Mouse (Mus musculus): ENCODE measurements around the gene Homez.

Gene Homez

GRCm38 (mm10) chr14:54870861-54871260 lies at the start of gene Homez:
Homez (minus strand) TSS chr14:54870961.
- DNase-seq: no peak

GRCm38 (mm10) chr14:54920076-54920685 lies 49.4 kb upstream of the Homez start:
- peak; percentile 63 for DNase-seq

GRCm38 (mm10) chr14:54913343-54913742 lies 42.6 kb upstream of the Homez start:
- DNase-seq: no peak

- peak; percentile 87 for DNase-seq
These were observed 42.1 kb upstream of the Homez start, which contains the start of gene Slc22a17 for GRCm38 (mm10) chr14:54912886-54913285. Slc22a17 (minus strand) TSS chr14:54913132.

DNA sequence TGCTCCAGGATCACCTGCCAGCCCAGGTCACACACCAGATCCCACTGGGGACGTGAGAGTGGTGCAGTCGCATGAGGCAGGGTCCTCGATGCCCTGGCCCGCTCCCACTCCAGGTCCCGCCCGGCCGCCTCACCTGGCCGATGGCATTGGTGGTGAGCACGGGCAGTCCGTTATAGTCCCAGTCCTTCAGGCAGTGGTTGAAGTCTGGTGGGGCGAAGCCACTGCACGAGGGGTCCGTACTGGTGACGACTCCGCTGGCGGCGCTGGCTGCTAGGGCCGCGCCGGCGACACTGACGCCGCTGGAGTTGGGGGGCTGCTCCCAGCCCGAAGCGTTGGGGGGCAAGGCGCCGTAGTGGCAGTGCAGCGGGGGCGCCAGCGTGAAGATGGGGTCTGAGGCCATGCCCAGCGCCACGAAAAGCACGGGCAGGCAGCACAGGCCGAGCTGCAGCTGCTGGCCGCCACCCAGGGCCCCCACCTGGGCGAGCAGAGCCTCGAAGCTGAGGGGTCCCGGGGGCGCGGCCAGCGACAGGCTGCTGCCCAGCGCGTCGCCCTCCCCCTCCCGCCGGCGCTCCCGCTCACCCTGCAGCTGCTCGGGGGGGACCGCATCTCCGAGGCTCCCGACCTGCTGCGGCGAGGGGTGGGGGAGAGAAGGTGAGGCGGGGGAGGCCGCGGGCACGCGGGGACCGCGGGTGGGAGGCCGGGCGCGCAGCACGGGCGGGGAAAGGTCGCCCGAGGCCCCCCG lies 41.5 kb upstream of the Homez start:
- DNase-seq: peak; percentile 59

GRCm38 (mm10) chr14:54908682-54909081 lies 37.9 kb upstream of the Homez start:
- no peak for DNase-seq

DNA sequence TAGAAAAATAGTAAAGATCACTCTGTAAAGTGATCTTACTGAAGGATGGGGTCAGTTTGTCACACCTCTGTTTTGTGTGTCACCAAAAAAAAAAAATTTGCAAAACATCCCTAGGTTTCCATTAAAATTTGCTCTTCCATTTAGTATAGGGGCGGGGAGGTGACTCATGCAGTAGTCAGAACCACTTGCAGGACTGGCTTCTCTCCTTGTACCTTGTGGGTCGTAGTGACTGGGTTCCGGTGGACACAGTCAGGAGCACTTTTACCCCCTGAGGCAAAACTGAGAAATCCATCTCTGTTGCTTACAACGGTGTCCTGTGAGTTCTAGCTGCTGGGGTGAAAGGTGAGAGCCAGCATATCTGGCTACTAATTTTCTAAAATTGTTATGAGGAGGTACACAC lies 32.9 kb upstream of the Homez start:
- DNase-seq: no peak

DNA sequence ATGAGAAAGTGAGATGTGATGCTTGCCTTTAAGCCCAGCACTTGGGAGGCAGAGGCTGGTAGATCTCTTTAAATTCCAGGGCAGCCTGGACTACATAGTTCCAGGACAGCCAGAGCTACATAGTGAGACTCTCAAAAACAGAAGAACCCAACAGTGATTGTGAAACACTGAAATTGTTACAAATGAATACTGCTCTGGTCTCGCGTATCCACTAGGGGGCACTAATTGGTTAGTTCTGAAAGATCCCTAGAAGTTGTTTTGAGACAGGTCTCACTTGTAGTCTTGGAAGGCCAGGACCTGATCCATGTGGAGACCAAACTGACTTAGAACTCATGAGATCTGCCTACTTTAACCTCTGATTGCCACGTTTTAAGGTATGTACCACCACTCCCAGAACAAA lies 29.6 kb upstream of the Homez start:
- DNase-seq: peak; percentile 83

DNA sequence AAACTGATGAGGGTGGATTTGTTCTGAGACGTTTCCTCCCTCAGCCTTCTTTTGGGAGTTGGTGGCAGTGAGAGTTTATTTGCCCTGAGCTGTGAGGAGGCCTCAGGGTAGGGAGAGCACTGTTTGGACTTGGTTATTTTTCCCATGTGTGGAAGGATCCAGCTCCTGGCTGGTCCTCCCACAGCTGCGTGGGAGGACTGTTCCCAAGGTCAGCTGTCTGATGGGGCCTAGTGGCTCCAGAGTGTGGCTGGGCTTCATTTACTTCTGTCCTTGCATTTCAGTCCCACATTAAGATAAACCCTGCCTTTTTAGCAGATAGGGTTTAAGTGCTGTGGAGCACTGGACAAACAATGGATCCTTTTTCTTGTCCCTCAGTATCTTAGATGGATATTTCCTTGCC lies 26.7 kb upstream of the Homez start:
- DNase-seq: peak; percentile 28

GRCm38 (mm10) chr14:54894296-54895151 lies 23.8 kb upstream of the Homez start:
- DNase-seq: peak; percentile 79

DNA sequence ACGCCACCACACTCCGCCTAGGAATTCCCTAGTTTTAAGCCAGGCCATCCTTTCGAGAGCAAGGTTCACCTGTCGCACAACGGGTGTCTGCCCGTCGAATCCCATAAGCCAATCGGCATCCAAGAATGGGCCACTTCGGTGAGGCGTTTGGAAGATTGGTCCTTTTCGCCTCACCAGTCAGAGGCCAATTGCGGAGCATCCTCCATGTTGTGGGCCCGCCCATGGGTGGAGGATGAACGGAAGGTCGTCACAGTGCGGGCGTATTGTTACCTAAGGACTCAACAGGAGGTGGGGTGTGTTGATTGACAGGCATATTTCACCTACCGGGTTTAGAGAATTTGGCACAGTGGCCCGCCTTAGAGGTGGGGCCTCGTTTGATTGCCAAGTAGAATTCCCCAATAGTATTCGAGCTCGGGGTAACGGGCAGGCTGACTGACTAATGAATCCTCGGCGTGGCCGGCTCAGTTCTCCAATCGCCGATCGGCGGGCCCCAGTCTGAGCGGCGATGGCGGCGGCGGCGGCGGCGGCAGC lies 23.0 kb upstream of the Homez start:
- DNase-seq: peak; percentile 96

- no peak for DNase-seq
These were observed 21.4 kb upstream of the Homez start, which contains the start of gene Pabpn1 for GRCm38 (mm10) chr14:54892200-54892599. Pabpn1 (plus strand) TSS chr14:54892500.

DNA sequence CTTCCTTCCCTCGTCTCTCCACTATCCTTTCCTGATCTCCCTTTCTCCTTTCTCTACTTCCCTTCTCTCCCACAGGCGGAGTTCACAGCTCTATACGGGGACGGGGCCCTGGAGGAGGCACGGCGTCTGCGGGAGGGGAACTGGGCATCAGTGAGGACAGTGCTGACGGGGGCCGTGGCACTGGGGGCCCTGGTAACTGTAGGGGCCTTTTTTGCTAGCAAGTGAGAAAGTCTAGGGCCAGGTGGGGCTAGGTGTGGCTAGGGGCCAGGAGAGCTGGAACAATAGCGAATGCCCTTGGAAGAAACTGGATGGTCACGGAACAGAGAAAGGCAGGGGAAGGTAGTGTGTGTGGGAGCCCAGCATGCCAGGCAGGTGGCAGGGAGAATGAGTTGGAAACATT lies 14.5 kb upstream of the Homez start:
- no peak for DNase-seq

DNA sequence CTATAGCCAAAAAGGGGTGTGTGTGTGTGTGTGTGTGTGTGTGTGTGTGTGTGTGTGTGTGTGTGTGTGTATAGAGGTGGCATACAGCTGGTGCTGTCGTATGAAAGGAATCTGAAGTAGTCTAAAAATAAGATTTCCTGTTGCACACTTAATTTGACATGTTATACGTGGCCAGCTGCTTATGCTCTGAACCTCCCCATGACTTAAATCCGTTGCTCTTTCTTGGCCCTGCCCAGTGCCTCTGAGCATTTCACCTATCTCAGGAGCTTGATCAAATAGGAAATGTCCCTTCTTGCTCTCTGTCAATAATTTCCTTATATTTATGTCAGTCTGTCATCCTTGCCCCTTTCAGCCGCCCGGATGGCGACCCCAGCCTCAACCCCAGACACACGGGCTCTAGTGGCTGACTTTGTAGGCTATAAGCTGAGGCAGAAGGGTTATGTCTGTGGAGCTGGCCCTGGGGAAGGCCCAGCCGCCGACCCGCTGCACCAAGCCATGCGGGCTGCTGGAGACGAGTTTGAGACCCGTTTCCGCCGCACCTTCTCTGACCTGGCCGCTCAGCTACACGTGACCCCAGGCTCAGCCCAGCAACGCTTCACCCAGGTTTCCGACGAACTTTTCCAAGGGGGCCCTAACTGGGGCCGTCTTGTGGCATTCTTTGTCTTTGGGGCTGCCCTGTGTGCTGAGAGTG lies 13.4 kb upstream of the Homez start:
- peak; percentile 38 for DNase-seq

DNA sequence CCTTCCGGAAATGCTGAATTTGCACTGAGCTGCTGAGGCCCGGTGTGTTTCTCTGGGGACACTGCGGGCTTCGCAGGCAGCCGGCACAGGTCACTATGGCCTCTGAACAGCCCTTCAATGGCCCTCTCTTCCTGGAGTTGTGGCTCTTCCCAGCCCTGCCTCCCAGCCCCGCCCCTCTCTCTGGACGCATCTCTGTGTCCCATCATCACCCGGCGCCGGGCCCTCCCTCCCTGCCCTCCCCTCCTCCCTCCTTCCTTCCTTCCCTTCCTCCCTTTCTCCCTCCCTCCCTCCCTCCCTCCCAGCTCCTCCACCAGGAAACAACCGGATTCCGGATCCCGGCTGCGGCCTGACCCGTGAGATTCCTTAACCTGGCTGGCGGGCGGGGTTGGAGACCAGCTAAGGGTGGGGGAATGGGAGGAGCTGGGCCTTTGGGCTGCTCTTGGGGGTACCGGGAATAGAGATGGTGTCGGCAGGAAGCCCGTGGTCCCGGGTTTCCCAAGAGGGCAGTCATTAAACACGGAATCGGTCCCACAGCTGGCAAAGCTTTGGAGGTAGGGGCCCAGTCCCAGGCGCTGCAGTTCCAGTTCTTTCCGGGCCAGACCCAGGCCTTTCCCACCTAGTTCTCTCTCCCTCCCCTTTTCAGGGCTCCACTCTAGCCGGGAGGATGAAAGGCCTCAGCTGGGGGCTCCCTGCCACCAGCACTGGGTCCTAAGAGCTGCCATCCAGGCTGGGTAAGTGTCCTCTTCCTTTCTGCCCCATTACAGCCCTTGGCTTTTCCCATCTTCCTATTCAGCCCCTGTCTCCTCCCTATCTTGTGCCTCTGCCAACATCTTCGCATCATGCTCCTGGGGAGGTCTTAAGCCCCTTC lies 12.6 kb upstream of the Homez start, which contains the start of the genes Bcl2l2 and Gm20521:
Bcl2l2 (plus strand) TSS at position 224 of the 868 bp plus-strand sequence.
Gm20521 (plus strand) TSS at position 288 of the 868 bp plus-strand sequence.
- peak; percentile 96 for DNase-seq

- DNase-seq: peak; percentile 82
These were observed 6.4 kb upstream of the Homez start, which contains the start of gene Ppp1r3e for GRCm38 (mm10) chr14:54877048-54877715. Ppp1r3e (minus strand) TSS chr14:54877550.

GRCm38 (mm10) chr14:54876539-54877047 lies 5.8 kb upstream of the Homez start:
- peak; percentile 93 for DNase-seq

DNA sequence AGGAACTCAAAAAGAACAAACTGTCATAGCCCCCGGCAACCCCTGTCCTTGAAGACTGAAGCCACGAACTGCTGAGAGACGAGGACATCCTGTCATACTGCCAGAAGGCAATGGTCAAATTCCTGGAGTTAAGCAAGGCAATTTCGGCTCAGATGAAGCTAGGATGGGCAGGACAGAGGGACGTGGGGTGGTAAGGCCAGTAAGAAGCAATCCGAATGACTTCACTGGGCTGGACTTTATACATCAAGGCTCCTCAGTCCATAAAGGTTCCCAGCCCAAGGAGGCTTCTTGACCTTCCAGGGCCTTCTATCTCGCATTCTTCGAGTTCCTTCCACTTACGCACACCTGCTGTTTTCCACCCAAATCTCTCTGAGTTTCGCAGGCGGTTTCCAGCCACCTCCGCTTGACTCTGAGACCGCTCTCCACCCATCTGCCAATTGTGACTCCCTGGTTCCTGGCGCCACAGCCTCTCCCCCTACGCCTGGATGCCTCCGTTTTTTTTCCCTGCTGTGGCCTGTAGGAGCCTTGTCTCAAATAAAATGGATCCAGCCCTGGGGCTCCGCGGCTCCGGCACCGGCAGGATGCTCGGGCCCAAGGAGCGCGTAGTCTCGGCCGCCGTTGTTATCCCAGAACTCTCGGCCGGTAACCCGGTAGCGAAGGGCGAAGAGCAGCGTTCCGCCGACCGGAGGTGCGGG lies 5.2 kb upstream of the Homez start:
- no peak for DNase-seq

DNA sequence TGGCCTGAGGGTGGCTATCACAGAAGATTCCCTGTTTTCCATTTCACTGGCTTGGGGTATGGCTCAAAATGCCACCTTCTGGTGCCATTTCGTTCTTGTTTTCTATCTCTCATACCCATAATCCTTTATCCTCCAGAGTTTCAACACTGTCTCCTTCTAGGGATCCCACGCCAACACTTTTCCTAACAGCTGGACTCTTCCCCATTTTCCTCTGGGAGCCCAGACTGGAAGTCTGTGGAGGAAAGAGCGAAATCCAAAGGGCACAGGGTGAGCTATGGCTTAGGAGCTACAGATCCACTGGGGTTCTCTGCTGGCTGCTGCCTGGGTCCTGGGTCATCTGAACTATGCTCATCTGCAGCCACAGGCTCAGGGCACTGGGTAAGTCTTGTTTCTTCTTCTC lies 3.4 kb upstream of the Homez start:
- no peak for DNase-seq

DNA sequence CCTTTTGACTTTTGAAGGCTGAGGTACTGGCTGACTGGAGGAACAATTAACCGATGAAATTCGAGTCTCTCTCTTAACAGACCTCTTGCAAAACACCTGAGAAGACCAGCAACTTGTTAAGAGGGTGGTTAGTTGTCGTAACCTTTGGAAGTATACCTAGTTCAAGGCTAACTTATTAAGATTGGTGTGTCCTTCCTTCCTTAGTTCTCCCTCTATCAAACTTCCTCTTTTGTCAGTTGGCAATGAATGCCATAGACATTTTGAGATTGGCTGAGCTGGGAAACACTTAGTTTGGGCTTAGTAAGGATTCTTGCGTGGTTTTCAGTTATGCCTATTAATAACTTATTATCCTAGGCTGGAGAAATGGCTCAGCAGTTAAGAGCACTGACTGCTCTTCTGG lies 2.7 kb downstream of the Homez start:
- DNase-seq: no peak
